Mouse (Mus musculus): ENCODE measurements around the gene Dmpk. TPM values are rescaled to one million over a fixed set of nuclear protein-coding genes. Genes with fewer than 3 reads are reported as not detected.

Gene Dmpk
- polyA plus RNA-seq, 1 experiment from 2014 or later: 20.0 TPM

DNA sequence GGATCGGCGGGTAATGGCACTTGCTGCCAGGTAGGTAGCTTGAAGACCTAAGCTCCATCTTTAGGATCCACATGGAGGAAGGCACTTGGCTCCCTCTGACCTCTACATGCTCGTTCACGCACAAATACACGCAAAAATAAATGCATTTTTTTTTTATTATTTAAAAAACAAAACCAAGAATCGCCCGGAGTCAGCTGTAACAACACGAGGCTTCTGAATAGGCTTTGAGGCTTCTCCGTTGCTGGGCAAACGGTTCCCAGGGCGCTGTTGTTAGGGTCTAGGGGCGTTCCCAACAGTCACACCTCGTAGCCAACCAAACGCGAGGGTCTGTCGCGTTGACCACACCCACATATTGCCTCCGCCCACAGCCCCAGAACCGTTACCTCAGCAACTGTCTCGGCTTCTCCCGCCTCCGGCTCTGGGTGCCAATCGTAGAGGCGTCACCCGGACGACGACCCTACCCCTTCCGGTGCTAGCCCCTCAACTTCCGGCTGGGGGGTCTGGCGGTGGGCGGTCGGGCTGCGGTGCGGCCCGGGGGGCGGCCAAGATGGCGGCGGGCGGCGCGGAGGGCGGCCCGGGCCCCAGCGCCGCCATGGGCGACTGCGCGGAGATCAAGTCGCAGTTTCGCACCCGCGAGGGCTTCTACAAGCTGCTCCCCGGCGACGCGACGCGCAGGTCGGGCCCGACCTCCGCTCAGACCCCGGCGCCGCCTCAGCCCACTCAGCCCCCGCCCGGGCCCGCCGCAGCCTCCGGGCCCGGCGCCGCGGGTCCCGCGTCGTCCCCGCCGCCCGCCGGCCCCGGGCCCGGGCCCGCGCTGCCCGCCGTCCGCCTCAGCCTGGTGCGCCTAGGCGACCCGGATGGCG, 7.7 kb upstream of the Dmpk start, which contains the start of gene Dmwd:
TSS of gene Dmwd (plus strand) at position 505 of the 863 bp plus-strand sequence.
- H3K4me3 ChIP-seq: peak within 1 kb of the TSS; percentile 99
- H3K36me3 ChIP-seq: peaks cover 32% of the 10 kb centered on the region
- peaks cover 32% of the 10 kb centered on the region for H3K4me1 ChIP-seq
- ATAC-seq (ENCODE audit: extremely low read depth, insufficient number of reproducible peaks, low FRiP score, low TSS enrichment): peak; percentile 93
- H3K4me2 ChIP-seq: peak within 1 kb of the TSS; percentile 95
- H3K27me3 ChIP-seq (replicated peaks): no peaks in the 10 kb centered on the region
- H3K9me3 ChIP-seq: no peaks in the 10 kb centered on the region
- WGBS: 2% methylated on average over 91 of the region's 91 CpGs
- H3K9ac ChIP-seq: peak within 1 kb of the TSS; percentile 100
- H3K27ac ChIP-seq (replicated peaks): peak within 1 kb of the TSS; percentile 92

DNA sequence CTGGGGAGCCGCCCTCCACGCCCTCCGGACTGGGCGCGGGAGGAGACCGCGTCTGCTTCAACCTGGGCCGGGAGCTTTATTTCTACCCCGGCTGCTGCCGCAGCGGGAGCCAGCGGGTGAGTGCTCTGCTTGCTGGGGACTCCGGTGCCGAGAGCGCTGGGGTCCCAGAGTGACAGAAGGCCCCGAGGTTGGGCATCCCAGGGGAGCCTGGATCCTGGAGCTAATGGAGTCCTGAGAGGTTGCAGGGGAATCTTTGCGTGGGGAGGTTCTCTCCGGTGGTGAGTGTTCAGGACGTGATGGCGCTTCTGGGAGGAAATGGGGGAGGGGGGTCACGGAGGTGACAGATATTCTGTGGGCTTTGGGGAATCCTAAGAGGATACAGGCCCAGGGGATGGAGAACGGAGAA, 7.1 kb upstream of the Dmpk start:
- Histone ChIP-seq H3K27ac (replicated peaks) (peak overlapping the region; percentile 92), H3K27me3 (replicated peaks) (no peaks in the 10 kb centered on the region)
- no peak for ATAC-seq (ENCODE audit: extremely low read depth, insufficient number of reproducible peaks, low FRiP score, low TSS enrichment)

DNA sequence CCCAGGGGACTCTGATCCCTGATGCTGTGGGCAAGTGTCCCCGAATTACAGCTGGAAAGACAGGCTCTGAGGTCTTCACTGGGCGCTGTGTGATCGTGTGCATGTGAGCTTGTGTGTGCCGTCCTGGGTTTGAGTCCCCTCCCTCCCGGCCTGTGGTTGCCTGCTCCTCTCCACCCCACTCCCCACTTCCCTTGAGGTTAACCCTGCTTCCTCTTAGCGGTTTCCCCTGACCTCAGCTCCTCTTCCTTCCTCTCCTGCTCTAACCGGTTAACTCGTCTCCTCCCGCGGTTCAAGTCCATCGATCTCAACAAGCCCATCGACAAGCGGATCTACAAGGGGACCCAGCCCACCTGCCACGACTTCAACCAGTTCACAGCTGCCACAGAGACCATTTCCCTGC, 5.9 kb upstream of the Dmpk start:
- Histone ChIP-seq H3K36me3 (peaks cover 50% of the 10 kb centered on the region), H3K9ac (peak overlapping the region; percentile 100), H3K27me3 (replicated peaks) (no peaks in the 10 kb centered on the region), H3K9me3 (no peaks in the 10 kb centered on the region), H3K4me3 (peak overlapping the region; percentile 99), H3K4me2 (peak overlapping the region; percentile 95), H3K4me1 (peaks cover 43% of the 10 kb centered on the region), H3K27ac (replicated peaks) (0 out of 2 replicates have a peak overlapping the region, but pooled peaks have one; percentile 10)
- ATAC-seq (ENCODE audit: extremely low read depth, insufficient number of reproducible peaks, low FRiP score, low TSS enrichment): no peak
- 63% methylated on average over 14 of the region's 14 CpGs for WGBS

More for the DNA sequence above, 7.1 kb upstream of the Dmpk start:
- H3K4me2 ChIP-seq: peak overlapping the region; percentile 95
- H3K9me3 ChIP-seq: no peaks in the 10 kb centered on the region
- peaks cover 32% of the 10 kb centered on the region for H3K4me1 ChIP-seq
- peak overlapping the region; percentile 99 for H3K4me3 ChIP-seq
- peak overlapping the region; percentile 100 for H3K9ac ChIP-seq
- 0% methylated on average over 22 of the region's 22 CpGs for WGBS
- peaks cover 39% of the 10 kb centered on the region for H3K36me3 ChIP-seq

DNA sequence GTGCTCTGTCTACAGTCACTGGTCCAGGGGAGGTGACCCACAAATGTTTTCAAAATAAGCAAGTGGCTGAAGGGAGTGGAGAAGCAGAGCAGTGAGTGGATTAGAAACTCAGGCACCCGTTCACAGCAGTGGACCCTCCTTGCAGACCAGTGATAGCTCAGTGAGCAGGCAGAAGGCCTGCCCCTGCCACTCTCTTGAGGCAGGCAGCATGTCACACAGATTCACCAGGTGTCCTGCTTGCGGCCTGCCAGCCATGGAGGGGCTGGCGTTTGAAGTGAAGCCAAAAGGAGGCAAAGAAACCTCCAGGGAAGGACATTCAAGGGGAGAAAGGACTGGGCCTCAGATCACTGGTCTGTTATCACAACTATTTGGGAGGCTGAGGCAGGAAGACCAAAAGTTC, 4.9 kb upstream of the Dmpk start:
- 0 out of 2 replicates have a peak overlapping the region, but pooled peaks have one; percentile 25 for H3K9ac ChIP-seq
- no peak overlapping the region for H3K4me2 ChIP-seq
- 79% methylated on average over 3 of the region's 3 CpGs for WGBS
- H3K27ac ChIP-seq (replicated peaks): no peak overlapping the region
- H3K36me3 ChIP-seq: peaks cover 51% of the 10 kb centered on the region
- no peak for ATAC-seq (ENCODE audit: extremely low read depth, insufficient number of reproducible peaks, low FRiP score, low TSS enrichment)
- H3K9me3 ChIP-seq: no peaks in the 10 kb centered on the region
- no peaks in the 10 kb centered on the region for H3K27me3 ChIP-seq (replicated peaks)
- peaks cover 53% of the 10 kb centered on the region for H3K4me1 ChIP-seq
- no peak overlapping the region for H3K4me3 ChIP-seq

DNA sequence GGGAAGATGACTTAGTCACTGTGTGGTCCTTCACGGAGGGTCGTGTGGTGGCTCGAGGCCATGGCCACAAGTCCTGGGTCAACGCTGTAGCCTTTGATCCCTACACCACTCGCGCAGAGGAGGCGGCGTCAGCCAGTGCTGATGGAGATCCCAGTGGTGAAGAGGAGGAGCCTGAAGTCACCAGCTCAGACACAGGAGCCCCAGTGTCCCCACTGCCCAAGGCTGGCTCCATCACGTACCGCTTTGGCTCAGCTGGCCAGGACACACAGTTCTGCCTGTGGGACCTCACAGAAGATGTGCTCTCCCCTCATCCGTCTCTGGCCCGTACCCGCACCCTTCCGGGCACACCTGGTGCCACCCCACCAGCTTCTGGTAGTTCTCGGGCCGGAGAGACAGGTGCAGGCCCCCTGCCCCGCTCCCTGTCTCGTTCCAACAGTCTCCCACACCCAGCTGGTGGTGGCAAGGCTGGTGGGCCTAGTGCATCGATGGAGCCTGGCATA, 3.1 kb upstream of the Dmpk start:
- H3K4me3 ChIP-seq: no peak overlapping the region
- H3K27me3 ChIP-seq (replicated peaks): no peaks in the 10 kb centered on the region
- peaks cover 51% of the 10 kb centered on the region for H3K36me3 ChIP-seq
- H3K27ac ChIP-seq (replicated peaks): no peak overlapping the region
- H3K4me2 ChIP-seq: no peak overlapping the region
- no peak for ATAC-seq (ENCODE audit: extremely low read depth, insufficient number of reproducible peaks, low FRiP score, low TSS enrichment)
- peaks cover 65% of the 10 kb centered on the region for H3K4me1 ChIP-seq
- no peak overlapping the region for H3K9ac ChIP-seq
- H3K9me3 ChIP-seq: no peaks in the 10 kb centered on the region
- 85% methylated on average over 19 of the region's 19 CpGs for WGBS

DNA sequence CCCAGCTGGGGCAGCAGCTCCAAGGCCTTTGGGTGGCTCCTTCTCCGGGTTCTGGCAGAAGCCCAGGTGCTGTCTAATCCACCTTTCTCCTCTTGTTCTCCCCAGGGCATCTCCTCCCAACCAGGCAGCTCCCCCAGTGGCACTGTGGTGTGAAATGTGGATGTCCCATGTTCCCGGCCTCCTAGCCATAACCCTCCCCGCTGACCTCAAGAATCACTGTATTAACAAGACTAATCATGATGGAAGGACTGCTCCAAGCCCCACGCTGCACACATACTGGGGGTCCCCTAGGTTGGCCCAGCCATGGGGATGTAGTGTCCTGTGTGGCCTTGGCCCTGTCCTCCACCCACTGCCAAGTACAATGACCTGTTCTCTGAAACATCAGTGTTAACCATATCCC, 1.5 kb upstream of the Dmpk start:
- no peaks in the 10 kb centered on the region for H3K9me3 ChIP-seq
- no peak for ATAC-seq (ENCODE audit: extremely low read depth, insufficient number of reproducible peaks, low FRiP score, low TSS enrichment)
- no peaks in the 10 kb centered on the region for H3K27me3 ChIP-seq (replicated peaks)
- H3K36me3 ChIP-seq: peaks cover 58% of the 10 kb centered on the region
- peak overlapping the region; percentile 80 for H3K9ac ChIP-seq
- no peak overlapping the region for H3K4me3 ChIP-seq
- WGBS: 82% methylated on average over 4 of the region's 4 CpGs
- H3K4me2 ChIP-seq: 0 out of 2 replicates have a peak overlapping the region, but pooled peaks have one; percentile 65
- peak overlapping the region; percentile 84 for H3K27ac ChIP-seq (replicated peaks)
- peaks cover 73% of the 10 kb centered on the region for H3K4me1 ChIP-seq

DNA sequence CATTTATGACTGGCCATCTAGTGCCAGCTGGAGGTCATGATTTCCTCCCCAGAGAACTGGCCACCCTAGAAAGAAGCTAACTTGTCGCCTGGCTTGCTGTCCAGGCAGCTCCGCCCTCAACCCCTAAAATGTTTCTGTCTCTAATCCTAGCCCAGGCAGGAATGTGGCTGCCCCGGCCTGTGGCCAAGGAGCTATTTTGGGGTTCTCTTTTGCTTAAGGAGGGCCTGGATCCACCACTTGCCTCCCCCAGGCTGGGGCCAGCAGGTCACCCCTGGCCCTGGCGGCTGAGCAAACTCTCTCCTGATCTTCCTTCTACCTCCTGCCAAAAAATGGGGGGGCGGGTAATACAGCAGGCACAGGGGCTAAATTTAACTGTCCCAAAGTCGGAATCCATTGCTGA, 553 bp upstream of the Dmpk start:
- H3K9me3 ChIP-seq: no peaks in the 10 kb centered on the region
- peak overlapping the region; percentile 84 for H3K27ac ChIP-seq (replicated peaks)
- peak overlapping the region; percentile 46 for H3K4me3 ChIP-seq
- WGBS: 23% methylated on average over 6 of the region's 6 CpGs
- H3K36me3 ChIP-seq: peaks cover 63% of the 10 kb centered on the region
- H3K27me3 ChIP-seq (replicated peaks): no peaks in the 10 kb centered on the region
- peaks cover 63% of the 10 kb centered on the region for H3K4me1 ChIP-seq
- H3K9ac ChIP-seq: peak overlapping the region; percentile 80
- no peak for ATAC-seq (ENCODE audit: extremely low read depth, insufficient number of reproducible peaks, low FRiP score, low TSS enrichment)
- H3K4me2 ChIP-seq: peak overlapping the region; percentile 65

DNA sequence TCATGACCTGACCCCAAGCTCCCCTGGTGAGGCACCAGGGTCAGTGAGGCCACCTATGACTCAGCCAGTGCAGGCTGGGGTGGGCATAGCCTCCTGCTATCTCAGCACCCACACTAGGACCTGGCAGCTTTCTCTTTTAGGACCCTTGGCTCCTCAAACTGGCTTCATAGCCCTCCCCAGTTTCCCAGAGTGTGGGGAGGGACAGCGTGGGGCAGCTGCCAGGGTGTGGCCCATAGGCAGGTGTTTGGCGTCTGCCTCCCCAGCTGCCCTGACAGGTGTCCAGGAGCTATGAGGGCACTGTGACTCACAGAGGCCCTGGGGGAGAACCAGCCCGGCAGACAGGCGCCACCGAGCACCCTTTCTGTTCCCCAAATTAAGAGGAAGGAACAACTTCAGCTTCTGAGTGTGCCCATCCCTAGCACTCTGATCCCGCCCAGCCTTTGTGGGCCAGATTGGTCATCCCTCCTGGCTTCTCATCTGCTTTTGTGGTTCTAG, 675 bp downstream of the Dmpk start:
- Histone ChIP-seq H3K4me1 (peaks cover 56% of the 10 kb centered on the region), H3K9me3 (no peaks in the 10 kb centered on the region), H3K27ac (replicated peaks) (peak overlapping the region; percentile 84), H3K9ac (peak overlapping the region; percentile 80), H3K4me3 (peak overlapping the region; percentile 46), H3K36me3 (peaks cover 60% of the 10 kb centered on the region), H3K4me2 (peak overlapping the region; percentile 65), H3K27me3 (replicated peaks) (no peaks in the 10 kb centered on the region)
- 68% methylated on average over 6 of the region's 6 CpGs for WGBS
- ATAC-seq (ENCODE audit: extremely low read depth, insufficient number of reproducible peaks, low FRiP score, low TSS enrichment): no peak

DNA sequence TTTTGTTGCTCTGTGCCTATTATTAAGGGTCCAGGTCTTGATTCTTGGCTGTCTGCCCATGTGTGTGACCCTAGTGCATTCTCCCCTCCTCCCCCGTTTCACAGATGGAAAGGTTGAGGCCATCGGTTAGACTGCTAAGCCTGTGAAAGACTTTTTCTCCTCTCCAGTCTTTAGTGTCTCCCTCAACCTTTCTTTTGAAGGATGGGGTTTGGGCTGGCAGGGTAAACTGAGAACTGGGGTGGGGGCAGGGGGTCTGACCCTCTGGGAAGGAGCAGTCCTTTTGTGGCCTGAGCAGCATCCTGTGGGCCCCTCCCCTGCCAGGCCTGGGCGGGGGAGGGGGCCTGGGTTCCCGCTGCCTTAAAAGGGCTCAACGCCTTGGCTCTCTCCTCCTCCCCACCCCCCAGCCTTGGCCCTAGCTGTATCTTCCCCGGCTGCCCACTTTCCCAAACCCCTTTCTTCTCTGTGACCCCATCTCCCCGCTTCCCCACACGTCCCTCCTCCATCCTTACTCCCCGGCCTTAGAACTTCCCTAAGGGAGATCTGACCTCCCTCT, 1.3 kb downstream of the Dmpk start:
- Histone ChIP-seq H3K36me3 (peaks cover 59% of the 10 kb centered on the region), H3K4me3 (peak overlapping the region; percentile 46), H3K27ac (replicated peaks) (peak overlapping the region; percentile 84), H3K27me3 (replicated peaks) (no peaks in the 10 kb centered on the region), H3K9me3 (no peaks in the 10 kb centered on the region), H3K4me1 (peaks cover 56% of the 10 kb centered on the region), H3K4me2 (peak overlapping the region; percentile 65), H3K9ac (peak overlapping the region; percentile 80)
- WGBS: 24% methylated on average over 9 of the region's 9 CpGs
- no peak for ATAC-seq (ENCODE audit: extremely low read depth, insufficient number of reproducible peaks, low FRiP score, low TSS enrichment)

DNA sequence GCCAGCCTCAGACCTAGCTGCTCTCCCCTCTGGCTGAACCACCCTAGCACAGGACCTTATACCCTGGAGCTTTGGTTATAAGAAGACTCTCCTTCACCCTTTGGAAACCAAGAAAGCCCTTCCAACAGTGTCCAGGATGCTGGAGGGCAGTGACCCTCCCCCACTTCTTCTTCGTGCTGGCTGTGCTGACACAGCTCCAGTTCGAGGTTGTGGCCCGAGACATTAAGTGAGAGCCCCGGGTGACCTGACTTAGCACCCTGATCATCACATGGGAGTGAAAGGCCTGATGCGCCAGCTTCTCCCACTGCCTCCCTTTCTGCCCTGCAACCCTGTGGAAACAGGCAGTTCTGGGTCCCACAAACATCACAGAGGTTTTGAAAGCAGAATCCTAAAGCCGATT, 1.8 kb downstream of the Dmpk start:
- 11% methylated on average over 6 of the region's 6 CpGs for WGBS
- H3K4me3 ChIP-seq: peak overlapping the region; percentile 46
- peak overlapping the region; percentile 84 for H3K27ac ChIP-seq (replicated peaks)
- H3K4me2 ChIP-seq: peak overlapping the region; percentile 65
- no peaks in the 10 kb centered on the region for H3K9me3 ChIP-seq
- H3K36me3 ChIP-seq: peaks cover 59% of the 10 kb centered on the region
- ATAC-seq (ENCODE audit: extremely low read depth, insufficient number of reproducible peaks, low FRiP score, low TSS enrichment): no peak
- peaks cover 4% of the 10 kb centered on the region; the same call in 1 of the 2 replicates for H3K27me3 ChIP-seq (replicated peaks)
- H3K4me1 ChIP-seq: peaks cover 56% of the 10 kb centered on the region
- peak overlapping the region; percentile 80 for H3K9ac ChIP-seq

DNA sequence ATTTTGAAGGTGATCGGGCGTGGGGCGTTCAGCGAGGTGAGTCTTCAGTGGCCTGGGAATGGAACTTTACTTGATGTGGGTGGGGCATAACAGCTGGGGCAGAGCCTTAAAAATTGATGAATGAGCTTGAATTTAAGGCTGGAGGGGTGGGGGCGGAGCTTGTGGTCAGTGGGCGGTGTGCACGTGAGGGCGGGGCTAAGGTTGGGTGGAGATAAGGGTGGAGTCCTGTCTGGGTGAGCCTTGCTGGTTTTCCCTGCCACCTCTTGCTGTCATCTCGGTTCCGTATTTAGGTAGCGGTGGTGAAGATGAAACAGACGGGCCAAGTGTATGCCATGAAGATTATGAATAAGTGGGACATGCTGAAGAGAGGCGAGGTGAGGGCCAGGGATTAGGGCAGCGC, 2.4 kb downstream of the Dmpk start:
- H3K9ac ChIP-seq: peak overlapping the region; percentile 80

More for the DNA sequence above, 2.4 kb downstream of the Dmpk start:
- no peak; the same call in 1 of the 2 replicates for ATAC-seq (ENCODE audit: extremely low read depth, insufficient number of reproducible peaks, low FRiP score, low TSS enrichment)
- Histone ChIP-seq H3K4me1 (peaks cover 56% of the 10 kb centered on the region), H3K4me2 (peak overlapping the region; percentile 65), H3K9me3 (no peaks in the 10 kb centered on the region), H3K4me3 (peak overlapping the region; percentile 46), H3K36me3 (peaks cover 59% of the 10 kb centered on the region), H3K27me3 (replicated peaks) (peaks cover 9% of the 10 kb centered on the region), H3K27ac (replicated peaks) (peak overlapping the region; percentile 84; the same call in 1 of the 2 replicates)
- WGBS: 13% methylated on average over 14 of the region's 14 CpGs

Measured in heart, embryonic 13.5 days (tissue).